Mouse (Mus musculus) C2C12 (cell line): ENCODE data around the gene B430305J03Rik.

ENCODE experiments used
- CEBPB ChIP-seq: IDR thresholded peaks from one replicate; pipeline ENCODE4 v1.6.1; 2011; ENCODE audit warnings: low read depth, mild to moderate bottlenecking, control low read depth, moderate library complexity
- CTCF ChIP-seq: IDR thresholded peaks from one replicate; pipeline ENCODE4 v1.5.1; 2011; ENCODE audit not compliant: control insufficient read depth, insufficient read depth, insufficient read length
- FOSL1 ChIP-seq: IDR thresholded peaks from one replicate; pipeline ENCODE4 v1.8.0; 2011; ENCODE audit warnings: mild to moderate bottlenecking, low read length; ENCODE audit not compliant: poor library complexity, insufficient read depth, severe bottlenecking
- MAX ChIP-seq: IDR thresholded peaks from one replicate; pipeline ENCODE4 v1.6.1; 2011; ENCODE audit warnings: mild to moderate bottlenecking, control low read depth
- MYOD1 ChIP-seq: IDR thresholded peaks from one replicate; pipeline ENCODE4 v1.6.1; 2011; ENCODE audit warnings: low read depth; ENCODE audit not compliant: control insufficient read depth, insufficient read length
- USF1 ChIP-seq: IDR thresholded peaks from one replicate; pipeline ENCODE4 v1.6.1; 2011; ENCODE audit warnings: low read depth, mild to moderate bottlenecking, control low read depth, moderate library complexity

GRCm38 (mm10) chr3:61364661-61364977, 1.1 kb downstream of the B430305J03Rik start:
- TF ChIP-seq CTCF: no peak
- no peak for TF ChIP-seq USF1
- no peak for TF ChIP-seq CEBPB
- no peak for TF ChIP-seq MYOD1
- no peak for TF ChIP-seq FOSL1
- TF ChIP-seq MAX: peak; percentile 13
